Mouse (Mus musculus) neural tube, embryonic 13.5 days (tissue): ENCODE results near the gene Dock7. TPM values are rescaled to one million over a fixed set of nuclear protein-coding genes. Genes with fewer than 3 reads are reported as not detected.

Experiments used
- ATAC-seq: fragments of 200-750 bp; cut with Nextera tagmentation; 2 replicates; pipeline ENCODE4 v1.8.0; 2017; ENCODE audit warnings: low read depth, mild to moderate bottlenecking, moderate TSS enrichment, moderate library complexity
- H3K27ac ChIP-seq: fragments of 300-500 bp; sonication (generic); replicated peaks from 2 replicates; pipeline ENCODE4 v1.5.1; 2015; ENCODE audit warnings: moderate library complexity, mild to moderate bottlenecking, inconsistent platforms
- H3K27me3 ChIP-seq: fragments of 300-500 bp; sonication (generic); 2 replicates; pipeline ENCODE4 v1.6.1; 2015; ENCODE audit warnings: mild to moderate bottlenecking, inconsistent platforms
- H3K36me3 ChIP-seq: fragments of 300-500 bp; sonication (generic); 2 replicates; pipeline ENCODE4 v1.6.1; 2015; ENCODE audit warnings: mild to moderate bottlenecking, inconsistent platforms
- H3K4me1 ChIP-seq: fragments of 300-500 bp; sonication (generic); replicated peaks from 2 replicates; pipeline ENCODE4 v1.6.1; 2015; ENCODE audit warnings: inconsistent platforms
- H3K4me2 ChIP-seq: fragments of 300-500 bp; sonication (generic); 2 replicates; pipeline ENCODE4 v1.6.1; 2015; ENCODE audit warnings: inconsistent platforms, mild to moderate bottlenecking, moderate library complexity
- H3K4me3 ChIP-seq: fragments of 300-500 bp; sonication (generic); 2 replicates; pipeline ENCODE4 v1.5.1; 2015; ENCODE audit warnings: mild to moderate bottlenecking, inconsistent platforms
- H3K9ac ChIP-seq: fragments of 300-500 bp; sonication (generic); 2 replicates; pipeline ENCODE4 v1.6.1; 2015; ENCODE audit warnings: moderate library complexity, mild to moderate bottlenecking, inconsistent platforms
- H3K9me3 ChIP-seq: fragments of 300-500 bp; sonication (generic); 2 replicates; pipeline ENCODE4 v1.6.1; 2016; ENCODE audit warnings: inconsistent platforms
- WGBS: fragments of 180-500 bp; shearing (Covaris S2); methylation state at CpG from one replicate; pipeline ENCODE4 v1.1.7; 2015; 5-methylcytosine and 5-hydroxymethylcytosine counted together
- polyA plus RNA-seq: library from polyadenylated mRNA; unstranded; fragments of >200 nt; fragmentation: Nextera tagmentation; extraction: Ambion mirVana; gene quantifications from 2 replicates; pipeline ENCODE4 v1.2.1, GENCODE M21; 2015

Dock7 gene
- polyA plus RNA-seq, 1 experiment from 2014 or later = 72.7 TPM

GRCm38 (mm10) chr4:99115797-99116196 is 4.9 kb downstream of the Dock7 start:
- Histone ChIP-seq H3K27me3 (no peaks in the 10 kb centered on the region), H3K9ac (no peak overlapping the region), H3K36me3 (no peaks in the 10 kb centered on the region), H3K9me3 (no peaks in the 10 kb centered on the region), H3K4me2 (no peak overlapping the region), H3K4me1 (peaks cover 57% of the 10 kb centered on the region), H3K4me3 (no peak overlapping the region), H3K27ac (no peak overlapping the region)
- ATAC-seq = no peak
- WGBS = 86% methylated on average over 9 of the region's 9 CpGs

- H3K4me1 ChIP-seq = peaks cover 60% of the 10 kb centered on the region
- 91% methylated on average over 3 of the region's 3 CpGs for WGBS
- H3K9me3 ChIP-seq = no peaks in the 10 kb centered on the region
- no peak overlapping the region for H3K27ac ChIP-seq
- no peaks in the 10 kb centered on the region for H3K27me3 ChIP-seq
- H3K4me3 ChIP-seq = no peak overlapping the region
- H3K36me3 ChIP-seq = no peaks in the 10 kb centered on the region
- no peak overlapping the region for H3K9ac ChIP-seq
- ATAC-seq = no peak
- H3K4me2 ChIP-seq = no peak overlapping the region
These were observed 9.0 kb downstream of the Dock7 start for GRCm38 (mm10) chr4:99111670-99112069.

DNA sequence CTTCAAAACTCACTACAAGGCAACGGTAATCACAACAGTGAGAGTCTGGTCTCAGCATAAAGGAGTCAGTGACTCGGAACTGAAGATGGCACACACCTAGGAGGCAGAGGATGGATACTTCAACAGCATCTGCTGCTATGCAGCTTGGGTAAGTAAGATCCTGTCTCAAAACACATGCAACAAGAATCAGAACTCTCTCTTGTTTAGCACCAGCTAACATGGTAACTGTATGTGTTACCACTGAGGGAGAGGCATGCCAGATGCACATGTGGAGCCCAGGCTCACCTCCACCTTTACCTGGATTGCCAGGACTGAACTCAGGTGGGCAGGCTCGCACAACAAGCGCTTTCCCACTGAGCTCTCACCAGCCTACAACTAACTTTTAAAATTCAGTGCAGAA is 11.9 kb downstream of the Dock7 start:
- H3K4me3 ChIP-seq = no peak overlapping the region

DNA sequence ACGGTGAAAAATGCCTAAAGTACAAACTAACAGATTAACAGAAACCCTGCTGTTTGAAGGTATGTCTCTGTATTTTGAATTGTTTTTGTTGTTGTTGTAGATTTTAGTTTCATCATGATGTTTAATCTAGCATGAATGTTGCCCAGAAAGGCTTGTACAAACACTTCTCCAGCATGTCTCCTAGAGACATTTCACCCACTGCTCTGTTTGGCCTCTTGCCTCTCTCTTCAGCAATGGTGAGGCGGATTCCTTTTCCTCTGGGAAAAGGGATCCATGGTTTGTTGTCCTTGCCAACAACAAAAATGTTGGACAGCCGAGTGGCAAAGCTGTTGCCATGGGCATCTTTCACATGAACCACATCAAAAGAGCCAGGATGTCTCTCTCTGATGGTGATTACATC is 17.9 kb downstream of the Dock7 start:
- peaks cover 16% of the 10 kb centered on the region for H3K4me1 ChIP-seq
- no peaks in the 10 kb centered on the region for H3K27me3 ChIP-seq
- 82% methylated on average over 3 of the region's 3 CpGs for WGBS
- H3K9ac ChIP-seq = no peak overlapping the region
- no peaks in the 10 kb centered on the region for H3K36me3 ChIP-seq
- no peak overlapping the region for H3K4me3 ChIP-seq
- no peak overlapping the region for H3K4me2 ChIP-seq
- no peaks in the 10 kb centered on the region for H3K9me3 ChIP-seq
- ATAC-seq = no peak
- H3K27ac ChIP-seq = no peak overlapping the region

More for the DNA sequence above, 11.9 kb downstream of the Dock7 start:
- no peaks in the 10 kb centered on the region for H3K36me3 ChIP-seq
- H3K27me3 ChIP-seq = no peaks in the 10 kb centered on the region
- no peak overlapping the region for H3K4me2 ChIP-seq
- 88% methylated on average over 4 of the region's 4 CpGs for WGBS
- H3K9ac ChIP-seq = no peak overlapping the region
- H3K9me3 ChIP-seq = no peaks in the 10 kb centered on the region
- no peak overlapping the region for H3K27ac ChIP-seq
- peaks cover 41% of the 10 kb centered on the region for H3K4me1 ChIP-seq
- no peak for ATAC-seq

DNA sequence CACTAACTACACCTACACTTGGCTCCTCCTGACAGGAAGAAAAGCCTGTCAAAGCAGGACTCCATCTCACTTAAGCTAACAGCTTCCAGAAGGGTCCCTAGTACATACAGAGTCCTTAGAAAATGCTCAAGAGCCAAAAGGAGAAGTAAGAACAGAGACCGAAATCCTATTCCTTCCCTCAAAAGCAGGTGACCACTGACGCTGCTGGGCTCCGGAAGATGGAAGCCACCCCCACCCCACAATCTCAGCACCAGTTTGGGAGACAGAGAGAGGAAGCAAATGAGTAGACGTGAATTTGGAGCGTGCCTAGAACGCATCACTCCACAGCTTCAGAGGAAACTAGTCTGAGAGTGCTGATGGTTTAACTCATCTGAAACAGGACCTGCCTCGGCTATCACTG is 20.0 kb downstream of the Dock7 start:
- Histone ChIP-seq H3K27me3 (no peaks in the 10 kb centered on the region), H3K9ac (no peak overlapping the region), H3K27ac (no peak overlapping the region), H3K4me1 (peaks cover 4% of the 10 kb centered on the region), H3K36me3 (0 out of 2 replicates have a peak, but pooled peaks cover 2% of the 10 kb centered on the region), H3K4me2 (no peak overlapping the region), H3K9me3 (no peaks in the 10 kb centered on the region), H3K4me3 (no peak overlapping the region)
- WGBS = 90% methylated on average over 7 of the region's 7 CpGs
- ATAC-seq = no peak

DNA sequence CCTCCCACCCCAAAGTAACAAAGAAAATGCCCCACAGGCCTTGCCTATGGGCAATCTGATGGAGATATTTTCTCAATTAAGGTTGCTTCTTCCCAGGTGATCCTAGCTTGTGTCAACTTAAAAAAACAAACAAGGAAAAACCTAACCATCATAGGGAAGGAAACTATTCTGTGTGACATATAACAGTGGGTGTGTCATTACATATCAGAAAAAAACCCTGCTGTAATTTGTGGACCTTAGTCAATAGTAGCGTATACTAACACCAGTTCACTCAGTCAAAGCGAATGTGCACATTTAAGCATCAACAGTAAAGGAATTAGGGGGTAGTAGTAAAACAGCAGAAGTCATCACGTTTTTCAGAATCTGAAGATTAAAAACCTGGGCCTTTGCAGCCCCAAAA is 28.9 kb downstream of the Dock7 start:
- Histone ChIP-seq H3K36me3 (peaks cover 23% of the 10 kb centered on the region), H3K4me1 (no peaks in the 10 kb centered on the region), H3K9ac (no peak overlapping the region), H3K27ac (no peak overlapping the region), H3K4me2 (no peak overlapping the region), H3K4me3 (no peak overlapping the region), H3K27me3 (no peaks in the 10 kb centered on the region), H3K9me3 (no peaks in the 10 kb centered on the region)
- ATAC-seq = no peak
- 94% methylated on average over 3 of the region's 3 CpGs for WGBS

- peaks cover 28% of the 10 kb centered on the region for H3K36me3 ChIP-seq
- H3K9me3 ChIP-seq = no peaks in the 10 kb centered on the region
- no peak for ATAC-seq
- H3K4me2 ChIP-seq = no peak overlapping the region
- 49% methylated on average over 3 of the region's 3 CpGs for WGBS
- no peak overlapping the region for H3K4me3 ChIP-seq
- no peak overlapping the region for H3K9ac ChIP-seq
- H3K27ac ChIP-seq = no peak overlapping the region
- H3K27me3 ChIP-seq = no peaks in the 10 kb centered on the region
- H3K4me1 ChIP-seq = no peaks in the 10 kb centered on the region
These were observed 29.5 kb downstream of the Dock7 start for GRCm38 (mm10) chr4:99091151-99091701.

GRCm38 (mm10) chr4:99087760-99088485 is 32.8 kb downstream of the Dock7 start:
- H3K27ac ChIP-seq = no peak overlapping the region
- no peaks in the 10 kb centered on the region for H3K27me3 ChIP-seq
- ATAC-seq = no peak
- H3K4me3 ChIP-seq = no peak overlapping the region
- H3K4me1 ChIP-seq = no peaks in the 10 kb centered on the region
- 94% methylated on average over 17 of the region's 17 CpGs for WGBS
- H3K36me3 ChIP-seq = peaks cover 40% of the 10 kb centered on the region
- H3K9me3 ChIP-seq = no peaks in the 10 kb centered on the region
- H3K4me2 ChIP-seq = no peak overlapping the region
- H3K9ac ChIP-seq = no peak overlapping the region

DNA sequence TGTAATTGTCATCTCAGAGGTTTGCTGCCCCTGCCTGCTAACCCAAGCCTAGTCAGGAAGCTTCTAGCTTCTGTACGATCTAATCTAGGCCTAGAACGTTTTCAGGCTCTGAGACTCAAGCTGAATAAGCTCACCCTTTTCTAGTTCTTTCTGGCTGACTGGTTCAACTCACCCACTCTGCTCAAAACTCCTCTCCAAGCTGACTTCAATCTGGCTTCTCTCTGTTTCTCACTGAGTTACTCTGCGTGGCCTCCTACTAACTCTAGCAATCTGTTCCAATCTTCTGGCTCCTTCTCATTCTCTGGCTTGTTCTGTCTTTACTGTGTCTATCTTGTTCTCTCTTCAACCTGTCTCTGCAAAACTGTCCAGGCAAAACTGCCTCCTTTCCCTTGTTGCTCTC is 36.9 kb downstream of the Dock7 start:
- H3K4me2 ChIP-seq = no peak overlapping the region
- H3K27me3 ChIP-seq = no peaks in the 10 kb centered on the region
- ATAC-seq = no peak
- H3K4me3 ChIP-seq = no peak overlapping the region
- H3K9me3 ChIP-seq = no peaks in the 10 kb centered on the region
- no peaks in the 10 kb centered on the region for H3K4me1 ChIP-seq
- no peak overlapping the region for H3K9ac ChIP-seq
- peaks cover 46% of the 10 kb centered on the region for H3K36me3 ChIP-seq
- no peak overlapping the region for H3K27ac ChIP-seq
- 94% methylated on average over 3 of the region's 3 CpGs for WGBS

GRCm38 (mm10) chr4:99081169-99081568 is 39.5 kb downstream of the Dock7 start:
- peaks cover 44% of the 10 kb centered on the region for H3K36me3 ChIP-seq
- no peak overlapping the region for H3K9ac ChIP-seq
- H3K4me2 ChIP-seq = no peak overlapping the region
- 84% methylated on average over 1 of the region's 1 CpGs for WGBS
- no peaks in the 10 kb centered on the region for H3K4me1 ChIP-seq
- ATAC-seq = no peak
- H3K27me3 ChIP-seq = no peaks in the 10 kb centered on the region
- H3K4me3 ChIP-seq = no peak overlapping the region
- H3K9me3 ChIP-seq = no peaks in the 10 kb centered on the region
- H3K27ac ChIP-seq = no peak overlapping the region

GRCm38 (mm10) chr4:99078005-99078404 is 42.7 kb downstream of the Dock7 start:
- no peak overlapping the region for H3K4me3 ChIP-seq
- H3K4me2 ChIP-seq = no peak overlapping the region
- ATAC-seq = no peak
- no peaks in the 10 kb centered on the region for H3K27me3 ChIP-seq
- no peaks in the 10 kb centered on the region for H3K9me3 ChIP-seq
- WGBS = 90% methylated on average over 3 of the region's 3 CpGs
- H3K36me3 ChIP-seq = peaks cover 60% of the 10 kb centered on the region
- H3K9ac ChIP-seq = no peak overlapping the region
- no peak overlapping the region for H3K27ac ChIP-seq
- H3K4me1 ChIP-seq = no peaks in the 10 kb centered on the region

DNA sequence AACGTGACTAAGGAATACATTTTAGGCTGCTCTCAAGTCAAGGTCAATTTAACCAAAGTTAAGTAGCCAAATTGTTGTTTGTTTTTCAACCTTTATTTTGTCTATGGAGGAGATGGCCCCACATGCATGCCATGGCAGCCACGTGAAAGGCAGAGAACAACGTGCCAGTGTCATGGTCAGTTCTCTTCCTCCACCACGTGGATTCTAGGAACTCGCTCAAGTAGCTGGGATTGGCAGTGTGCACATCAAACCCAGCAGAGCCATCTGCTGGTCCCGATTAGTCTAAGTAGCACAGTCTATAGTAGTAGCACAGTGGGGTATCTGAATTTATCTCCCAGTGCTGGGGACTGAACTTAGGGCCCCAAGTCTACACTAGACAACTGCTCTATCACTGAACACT is 51.9 kb downstream of the Dock7 start:
- no peak overlapping the region for H3K4me3 ChIP-seq
- H3K36me3 ChIP-seq = peaks cover 71% of the 10 kb centered on the region
- no peak overlapping the region for H3K27ac ChIP-seq

GRCm38 (mm10) chr4:99064524-99064923 is 56.2 kb downstream of the Dock7 start:
- Histone ChIP-seq H3K4me1 (peaks cover 19% of the 10 kb centered on the region), H3K27me3 (no peaks in the 10 kb centered on the region), H3K36me3 (peaks cover 57% of the 10 kb centered on the region), H3K4me2 (no peak overlapping the region), H3K9me3 (no peaks in the 10 kb centered on the region), H3K27ac (no peak overlapping the region), H3K9ac (no peak overlapping the region), H3K4me3 (no peak overlapping the region)
- 17% methylated on average over 5 of the region's 5 CpGs for WGBS
- ATAC-seq = peak; percentile 47; the same call in 1 of the 2 replicates

More for the DNA sequence above, 51.9 kb downstream of the Dock7 start:
- Histone ChIP-seq H3K4me1 (peaks cover 14% of the 10 kb centered on the region), H3K4me2 (no peak overlapping the region), H3K9me3 (no peaks in the 10 kb centered on the region), H3K9ac (no peak overlapping the region), H3K27me3 (no peaks in the 10 kb centered on the region)
- WGBS = 81% methylated on average over 6 of the region's 6 CpGs
- no peak for ATAC-seq
